Mouse (Mus musculus): Measurements from ENCODE around the gene Rmnd1.
A peak's percentile ranks its signal among the peaks of the same experiment; 100 is the strongest.

The Rmnd1 gene

DNA sequence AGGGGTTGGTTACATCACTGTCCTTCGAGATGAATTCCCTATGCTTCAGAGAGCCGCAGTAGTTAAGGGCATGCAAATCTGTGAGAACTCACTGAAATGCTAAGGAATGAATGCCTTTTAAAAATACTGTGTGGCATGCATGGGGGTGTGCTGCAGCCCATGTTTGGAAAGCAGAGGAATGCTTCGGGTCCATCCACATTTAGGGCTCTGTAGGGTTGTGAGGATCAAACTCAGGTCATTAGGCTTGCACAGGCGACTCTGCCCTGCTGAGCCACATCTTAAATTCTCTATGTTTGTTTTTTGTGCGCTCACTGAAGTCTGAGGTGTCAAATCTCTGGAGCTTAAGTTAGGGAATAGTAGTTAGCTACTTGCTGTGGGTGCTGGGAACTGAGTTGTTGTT is 41.1 kb downstream of the Rmnd1 start:
- no peak for DNase-seq (ENCODE audit: low spot score)

DNA sequence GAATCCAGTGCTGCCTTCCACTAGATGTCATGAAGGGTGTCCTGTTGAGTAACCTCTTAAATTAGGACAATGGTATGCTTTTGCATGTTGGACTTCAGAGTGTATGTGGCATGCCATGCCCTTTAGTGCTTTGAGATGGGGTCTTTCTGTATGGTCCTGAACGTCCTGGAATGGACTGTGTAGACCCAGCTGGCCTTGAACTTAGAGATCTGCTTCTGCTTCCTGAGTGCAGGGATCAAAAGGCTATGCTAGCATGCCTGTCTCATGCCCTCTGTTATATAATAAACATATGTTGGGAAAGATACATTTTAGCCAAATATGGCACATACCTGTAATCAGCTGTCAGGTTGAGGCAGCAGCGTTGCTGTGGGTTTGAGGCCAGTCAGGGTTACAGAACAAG is 41.6 kb downstream of the Rmnd1 start:
- DNase-seq (ENCODE audit: low spot score): no peak

DNA sequence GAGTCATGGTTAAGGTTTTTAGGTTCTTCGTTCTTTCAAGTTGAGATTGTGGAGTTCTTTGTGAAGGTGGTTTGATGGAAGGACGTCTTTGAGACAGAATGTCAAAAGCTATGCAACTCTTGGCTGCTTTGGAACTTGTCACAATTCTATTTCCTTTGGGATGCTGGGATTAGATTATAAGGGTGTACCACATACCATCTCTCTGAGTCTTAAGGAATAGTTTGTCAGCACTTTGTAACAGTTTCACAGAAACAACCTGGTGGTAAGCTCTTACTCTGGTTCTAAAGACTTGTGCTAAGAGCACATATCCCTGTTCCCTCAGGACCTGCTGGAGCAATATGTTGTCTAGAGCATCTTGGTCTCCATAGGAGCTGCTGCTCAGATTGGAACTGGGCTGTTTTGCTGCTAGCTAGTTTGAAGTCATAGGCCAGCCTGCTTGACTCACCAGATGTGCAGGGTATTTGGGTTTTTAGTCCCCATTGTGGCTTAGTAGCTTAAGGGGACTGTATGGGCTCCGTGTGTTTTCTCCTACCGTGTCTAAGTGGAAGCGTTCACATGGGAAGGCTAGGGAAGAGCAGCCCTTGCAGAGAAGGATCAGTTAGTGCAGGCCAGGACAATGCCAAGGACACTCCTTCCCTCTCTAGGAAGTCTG is 42.6 kb downstream of the Rmnd1 start:
- DNase-seq (ENCODE audit: low spot score): no peak

DNA sequence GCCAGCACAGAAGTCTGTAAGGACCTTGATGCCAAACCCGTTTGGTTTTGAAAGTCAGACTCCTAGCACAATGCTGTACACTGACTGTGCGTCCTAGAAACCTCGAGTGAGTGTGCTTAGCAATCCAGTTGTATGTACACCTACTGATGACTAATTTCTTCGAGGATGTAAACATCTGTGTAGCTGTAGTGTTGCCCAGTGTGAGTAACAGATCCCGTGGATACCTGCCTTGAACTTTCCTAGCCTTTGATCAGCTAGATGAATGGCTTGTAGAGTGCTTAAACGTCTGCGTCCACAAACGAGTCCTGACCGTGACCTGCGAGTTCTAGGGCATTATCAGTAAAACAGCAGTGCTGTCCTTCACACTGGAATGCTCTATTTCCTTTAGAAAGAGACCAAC is 43.2 kb downstream of the Rmnd1 start:
- DNase-seq (ENCODE audit: low spot score): no peak

DNA sequence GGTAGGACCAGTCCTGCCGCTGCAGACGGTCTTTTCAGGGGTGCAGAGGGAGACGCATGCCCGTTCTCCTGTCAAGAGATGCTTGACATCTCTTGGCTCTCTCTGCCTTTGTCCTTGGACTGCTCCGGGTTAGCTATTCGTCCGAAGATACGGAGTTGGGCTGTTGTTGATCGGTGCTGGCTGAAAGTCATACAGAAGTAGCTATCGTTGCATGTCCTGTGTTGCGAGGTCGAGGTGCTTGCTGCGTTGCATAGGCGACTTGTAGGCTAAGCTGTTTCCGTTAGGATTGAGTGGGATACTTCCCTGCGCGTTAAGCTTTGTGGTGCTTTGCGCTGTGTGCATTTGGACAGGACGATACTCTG is 43.8 kb downstream of the Rmnd1 start:
- no peak for DNase-seq (ENCODE audit: low spot score)

DNA sequence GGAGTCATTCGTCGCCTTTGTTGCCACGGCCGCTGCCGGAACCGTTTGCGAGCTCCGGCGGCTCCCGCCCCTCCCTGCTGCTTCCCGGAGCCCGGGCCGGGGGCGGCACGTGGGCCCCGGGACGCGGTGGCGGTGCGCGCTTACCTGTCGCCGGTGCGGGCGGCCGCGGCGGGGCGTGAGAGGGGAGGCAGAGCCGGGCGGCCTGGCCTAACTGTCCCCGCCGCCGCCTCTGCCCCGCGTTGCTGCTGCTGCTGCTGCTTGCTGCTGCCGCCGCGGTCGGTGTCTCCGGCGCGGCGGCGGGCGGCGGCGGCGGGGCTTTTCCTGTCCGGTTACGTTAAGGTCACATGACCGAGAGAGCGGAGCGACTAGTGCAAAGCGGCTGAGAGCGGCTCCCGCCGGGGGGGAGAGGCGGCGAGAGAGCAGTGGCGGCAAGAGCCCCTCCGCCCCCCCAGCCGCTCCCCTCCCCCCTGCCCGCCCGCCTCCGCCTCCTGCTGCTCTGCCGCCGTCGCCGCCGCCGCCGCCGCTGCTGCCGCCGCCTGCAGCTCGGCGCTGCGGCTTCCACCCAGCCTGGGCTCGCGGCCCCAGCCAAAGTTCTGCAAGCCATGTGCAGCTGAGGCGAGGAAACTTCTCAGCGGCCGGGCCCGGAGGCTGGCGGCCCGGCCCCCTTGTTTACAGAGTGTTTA is 44.3 kb downstream of the Rmnd1 start, which contains the start of gene Zbtb2:
TSS of gene Zbtb2 (minus strand) at position 408 of the 683 bp plus-strand sequence.
- no peak for DNase-seq (ENCODE audit: low spot score)

DNA sequence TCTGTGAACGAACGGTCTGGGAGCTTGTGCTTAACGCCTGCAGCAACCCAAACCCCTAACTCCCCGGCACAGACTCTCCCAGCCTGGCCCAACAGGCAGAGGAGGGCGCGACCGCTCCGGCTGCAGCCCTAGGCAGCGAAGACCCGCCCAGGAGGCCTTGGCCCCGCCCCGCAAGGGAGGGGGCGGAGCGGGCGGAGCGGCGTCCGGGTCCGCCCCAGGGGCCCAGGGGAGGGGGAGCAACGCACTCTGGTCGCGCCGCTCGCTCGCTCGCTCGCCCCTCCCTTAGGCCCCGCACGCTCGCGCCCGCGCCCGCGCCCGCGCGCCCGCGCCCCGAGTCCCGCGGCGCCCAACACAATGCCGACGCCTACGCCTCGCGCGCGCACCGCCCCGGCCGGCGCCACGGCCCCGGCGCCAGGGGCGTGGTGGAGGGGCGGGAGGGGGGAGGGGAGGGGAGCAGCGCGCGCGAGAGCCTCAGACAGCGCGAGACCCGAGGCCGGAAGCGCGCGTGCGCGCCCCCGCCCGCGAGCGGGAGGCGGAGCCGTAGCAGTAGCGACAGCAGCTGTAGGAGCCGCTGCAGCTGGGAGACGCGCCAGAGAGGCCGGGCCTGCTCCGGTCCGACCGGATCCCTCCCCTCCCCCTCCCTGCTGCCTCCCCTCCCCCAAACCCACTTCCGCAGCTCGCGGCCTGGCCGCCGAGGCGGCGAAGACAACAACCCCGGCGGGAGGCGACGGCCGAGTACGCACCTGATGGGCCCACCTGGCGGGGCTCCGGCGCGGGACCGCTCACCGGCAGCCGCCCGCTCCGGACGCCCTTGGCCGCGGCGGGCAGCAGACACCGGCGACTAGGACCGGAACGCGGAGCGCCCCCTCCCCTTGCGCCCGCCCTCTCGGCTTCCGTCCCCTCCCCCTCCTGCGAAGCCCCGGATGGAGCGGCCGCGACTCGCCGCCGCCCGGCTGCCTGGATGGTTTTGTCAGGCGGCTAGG is 45.3 kb downstream of the Rmnd1 start:
- DNase-seq (ENCODE audit: low spot score): peak; percentile 84

DNA sequence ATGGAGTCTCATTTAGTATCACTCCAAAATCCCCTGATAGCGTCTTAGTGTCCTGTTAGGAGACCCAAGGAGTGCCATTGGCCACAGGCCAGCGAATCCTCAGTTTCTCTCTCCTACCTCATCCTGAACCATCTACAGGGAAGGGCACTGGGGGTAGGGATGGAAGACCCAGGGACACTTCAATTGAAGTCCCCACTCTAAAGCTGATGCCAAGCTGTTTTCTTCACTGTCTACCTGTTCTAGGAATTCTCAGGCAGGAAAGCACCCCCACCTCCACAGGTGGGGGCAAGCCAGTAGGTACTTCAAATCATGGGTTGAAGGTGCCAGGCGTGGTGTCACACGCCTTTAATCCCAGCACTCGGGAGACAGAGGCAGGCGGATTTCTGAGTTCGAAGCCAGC is 47.9 kb downstream of the Rmnd1 start:
- no peak for DNase-seq (ENCODE audit: low spot score)

DNA sequence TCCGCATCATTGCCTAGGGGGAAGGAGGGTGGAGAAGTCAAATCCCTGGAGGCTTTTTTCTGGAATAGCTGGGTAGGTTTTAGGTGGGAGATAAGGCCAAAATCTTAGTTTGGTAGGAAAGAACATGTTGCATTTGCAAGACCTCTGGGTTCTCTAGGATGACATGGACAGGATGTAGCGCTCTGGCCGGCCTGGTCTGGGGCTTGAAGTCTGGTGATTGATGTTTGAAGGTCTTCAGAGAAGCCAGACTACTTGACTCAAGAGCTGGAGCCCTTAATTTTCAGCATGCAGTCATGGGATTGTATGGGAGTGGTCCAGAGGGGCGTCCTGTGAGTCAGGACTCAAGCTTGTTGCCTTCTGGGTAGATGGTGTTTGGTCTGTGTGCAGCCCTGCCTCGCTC is 51.4 kb downstream of the Rmnd1 start:
- no peak for DNase-seq (ENCODE audit: low spot score)

DNA sequence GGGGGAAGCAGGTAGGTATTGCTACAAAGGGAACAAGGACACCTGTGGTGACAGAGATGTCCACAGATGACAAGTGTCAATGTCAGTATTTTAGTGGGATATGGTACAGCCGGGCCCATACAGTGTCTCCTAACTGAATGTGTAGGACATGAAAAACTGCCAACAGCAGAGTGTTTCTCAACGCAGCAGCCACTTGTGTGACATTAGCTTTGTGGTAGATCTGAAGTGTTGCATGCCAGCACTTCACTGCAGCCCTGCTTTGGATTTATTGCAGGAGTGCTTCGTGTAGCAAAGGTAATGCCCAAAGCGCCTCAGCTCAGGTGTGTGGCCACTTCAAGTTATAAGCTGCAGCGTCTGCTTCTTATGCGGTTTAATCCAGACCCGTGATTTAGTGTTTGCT is 55.3 kb downstream of the Rmnd1 start:
- DNase-seq (ENCODE audit: low spot score): no peak

DNA sequence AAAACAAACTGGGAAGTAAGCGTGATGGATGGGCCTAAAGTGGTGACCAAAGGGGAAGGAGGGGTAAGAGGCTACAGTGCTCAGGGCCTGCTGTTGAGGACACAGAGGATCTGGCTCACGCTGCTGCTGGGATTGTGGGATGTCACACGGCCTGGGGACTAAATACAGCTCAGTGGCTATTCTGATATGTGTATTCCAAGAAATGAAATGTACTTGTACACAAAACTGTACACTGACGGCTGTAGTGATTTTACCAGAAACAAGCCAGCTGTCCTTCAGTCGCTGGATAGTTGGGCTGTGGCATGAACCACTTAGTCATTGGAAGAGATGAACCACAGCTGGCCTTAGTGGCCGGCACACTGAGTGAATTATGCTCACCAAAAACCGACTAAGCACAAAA is 55.7 kb downstream of the Rmnd1 start:
- DNase-seq (ENCODE audit: low spot score): no peak

DNA sequence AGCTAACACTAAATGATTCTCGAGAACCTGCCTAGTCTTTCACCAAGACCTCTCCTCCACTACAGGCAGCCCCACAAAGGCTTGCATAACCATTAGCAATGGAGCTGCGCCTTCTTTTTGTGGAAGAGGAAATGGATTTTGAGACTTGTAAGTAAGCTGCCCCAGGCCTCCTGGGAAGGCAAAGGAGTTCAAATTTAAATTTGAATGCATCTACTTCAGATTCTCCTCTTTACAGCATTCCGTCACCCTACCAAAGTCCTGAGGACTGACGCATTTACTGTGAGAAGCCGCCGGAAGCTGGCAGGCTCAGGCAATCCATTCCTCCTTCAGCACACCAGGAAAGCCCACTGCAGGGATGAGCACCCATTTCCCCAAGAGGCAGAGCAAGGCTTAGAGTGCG is 56.9 kb downstream of the Rmnd1 start:
- DNase-seq (ENCODE audit: low spot score): no peak

DNA sequence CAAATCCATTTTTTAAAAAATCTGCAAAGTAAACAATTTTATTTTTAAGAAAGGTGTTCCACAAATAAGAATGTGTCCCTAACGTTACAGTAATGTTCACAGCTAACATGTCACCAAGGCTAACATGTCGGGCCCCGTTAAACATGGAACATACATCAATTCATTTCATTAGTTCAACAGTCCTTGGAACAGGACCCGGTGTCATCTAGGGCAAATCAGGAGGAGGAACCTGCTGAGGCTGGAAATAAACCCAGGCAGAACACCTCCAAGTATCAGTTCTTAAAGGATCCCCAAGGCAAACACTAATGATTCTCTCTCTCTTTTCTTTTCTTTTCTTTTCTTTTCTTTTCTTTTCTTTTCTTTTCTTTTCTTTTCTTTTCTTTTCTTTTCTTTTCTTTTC is 57.5 kb downstream of the Rmnd1 start:
- no peak for DNase-seq (ENCODE audit: low spot score)

DNA sequence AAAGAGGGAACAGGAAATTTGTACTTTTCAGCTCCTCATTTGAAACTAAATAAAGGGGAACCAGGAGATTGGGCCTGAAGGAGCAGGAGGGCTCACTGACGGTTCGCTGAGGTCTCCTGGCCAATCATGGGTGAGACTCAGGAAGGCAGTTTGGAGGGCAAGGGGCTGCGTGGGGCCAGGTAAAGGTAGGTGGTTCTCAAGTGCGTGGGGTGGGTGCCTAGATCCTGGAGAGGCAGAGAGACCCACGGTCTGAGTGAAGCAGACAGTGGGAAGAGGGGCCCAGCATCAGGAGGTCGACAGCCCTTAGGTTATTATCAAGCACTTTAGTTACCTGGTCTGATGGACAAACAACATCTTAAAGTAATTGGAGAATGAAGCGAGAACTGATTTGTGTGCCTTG is 57.9 kb downstream of the Rmnd1 start:
- DNase-seq (ENCODE audit: low spot score): no peak

DNA sequence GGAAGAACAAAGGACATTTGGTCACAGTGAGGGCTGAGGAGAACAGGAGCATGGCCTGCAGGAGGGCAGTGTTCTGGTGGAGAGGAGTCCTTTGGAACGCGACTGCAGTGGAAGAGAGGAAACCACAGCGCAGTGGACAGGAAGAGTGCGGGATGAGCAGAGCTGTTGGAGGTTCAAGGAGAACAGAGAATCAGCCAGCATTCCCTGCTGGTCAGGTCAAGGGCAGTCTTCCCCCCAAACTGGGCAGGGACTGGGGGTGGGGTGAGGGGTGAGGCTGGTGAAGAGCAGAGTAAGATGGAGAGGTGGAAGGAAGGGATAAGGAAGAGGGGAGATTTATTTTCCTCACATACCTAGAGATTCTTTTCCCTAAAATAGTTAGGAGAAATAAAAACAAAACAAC is 58.6 kb downstream of the Rmnd1 start:
- DNase-seq (ENCODE audit: low spot score): no peak

DNA sequence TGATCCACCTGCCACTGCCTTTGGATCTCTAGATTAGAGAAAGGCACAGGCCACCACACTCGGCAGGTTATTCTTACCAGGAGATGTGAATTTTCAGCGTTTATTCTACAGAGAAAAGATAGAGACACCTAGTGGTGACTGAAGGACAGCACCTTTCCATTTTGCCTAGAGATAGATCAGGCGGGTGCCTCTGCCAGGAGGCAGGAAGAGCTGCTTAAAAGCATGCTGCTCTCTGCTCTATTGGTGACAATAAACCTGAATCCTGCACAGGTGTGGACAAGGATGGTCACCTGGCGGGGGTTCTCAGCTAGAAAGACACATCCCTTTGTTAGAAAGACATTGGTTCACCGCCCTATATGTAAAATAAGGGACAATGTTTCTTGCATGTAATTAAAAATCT is 60.2 kb downstream of the Rmnd1 start:
- no peak for DNase-seq (ENCODE audit: low spot score)

DNA sequence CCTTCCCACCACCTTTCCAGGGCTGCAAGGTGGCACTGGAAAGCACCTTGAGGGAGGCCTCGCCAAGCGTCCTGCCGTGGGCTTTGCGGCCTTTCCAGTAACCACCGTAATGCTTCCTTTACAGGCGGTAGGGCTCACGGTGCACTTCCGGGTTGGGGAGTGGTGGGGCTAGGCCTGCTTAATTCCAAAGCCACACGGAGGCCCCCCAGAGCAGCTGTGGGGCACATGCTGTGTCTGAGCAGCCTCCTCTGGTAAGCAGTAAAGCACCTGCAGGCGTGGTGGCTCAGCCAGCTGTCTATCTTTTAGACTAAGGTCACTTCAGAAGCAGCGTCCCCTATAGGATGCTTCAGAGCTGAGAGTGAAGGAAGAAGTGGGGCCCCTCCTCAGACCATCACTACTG is 62.1 kb downstream of the Rmnd1 start:
- DNase-seq (ENCODE audit: low spot score): no peak

DNA sequence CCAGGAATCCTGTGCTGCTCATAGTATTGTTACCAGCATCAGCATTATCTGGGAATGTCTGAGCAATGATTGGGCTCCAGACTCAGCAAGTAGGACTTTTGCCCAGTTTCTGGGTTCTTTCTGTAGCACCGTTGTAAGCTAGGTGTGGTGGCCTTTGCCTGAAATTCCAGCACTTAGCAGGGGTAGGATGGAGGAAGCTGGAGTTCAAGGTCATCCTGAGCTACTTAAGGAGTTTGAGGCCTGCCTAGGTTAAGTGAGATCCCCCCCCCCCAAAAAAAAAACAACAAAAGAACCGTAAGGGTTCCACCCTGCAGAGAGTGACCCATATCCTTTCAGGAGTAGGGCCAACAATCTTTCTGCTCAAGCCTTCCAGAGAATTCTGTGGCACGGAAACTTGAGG is 67.6 kb downstream of the Rmnd1 start:
- no peak for DNase-seq (ENCODE audit: low spot score)

DNA sequence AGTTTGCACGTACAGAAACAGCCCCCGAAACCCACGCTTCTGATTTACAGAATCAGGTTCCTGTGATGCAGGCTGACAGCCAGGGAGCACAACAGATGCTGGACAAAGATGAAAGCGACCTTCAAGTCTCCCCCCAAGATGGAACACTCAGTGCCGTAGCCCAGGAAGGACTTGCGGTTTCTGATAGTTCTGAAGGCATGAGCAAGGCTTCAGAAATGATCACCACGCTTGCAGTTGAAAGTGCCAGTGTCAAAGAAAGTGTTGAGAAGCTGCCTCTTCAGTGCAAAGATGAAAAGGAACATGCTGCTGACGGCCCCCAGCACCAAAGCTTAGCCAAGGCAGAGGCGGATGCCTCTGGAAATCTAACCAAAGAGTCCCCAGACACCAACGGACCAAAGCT is 74.8 kb downstream of the Rmnd1 start:
- DNase-seq (ENCODE audit: low spot score): no peak

DNA sequence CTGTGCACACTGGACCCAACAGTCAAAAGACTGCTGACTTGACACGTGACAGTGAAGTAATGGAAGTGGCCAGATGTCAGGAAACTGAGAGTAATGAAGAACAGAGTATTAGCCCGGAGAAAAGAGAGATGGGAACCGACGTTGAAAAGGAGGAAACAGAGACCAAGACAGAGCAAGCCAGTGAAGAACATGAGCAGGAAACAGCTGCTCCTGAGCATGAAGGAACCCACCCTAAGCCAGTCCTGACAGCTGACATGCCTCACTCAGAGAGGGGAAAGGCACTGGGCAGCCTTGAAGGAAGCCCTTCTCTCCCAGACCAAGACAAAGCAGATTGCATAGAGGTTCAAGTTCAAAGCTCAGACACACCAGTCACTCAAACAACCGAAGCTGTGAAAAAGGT is 75.5 kb downstream of the Rmnd1 start:
- DNase-seq (ENCODE audit: low spot score): no peak

DNA sequence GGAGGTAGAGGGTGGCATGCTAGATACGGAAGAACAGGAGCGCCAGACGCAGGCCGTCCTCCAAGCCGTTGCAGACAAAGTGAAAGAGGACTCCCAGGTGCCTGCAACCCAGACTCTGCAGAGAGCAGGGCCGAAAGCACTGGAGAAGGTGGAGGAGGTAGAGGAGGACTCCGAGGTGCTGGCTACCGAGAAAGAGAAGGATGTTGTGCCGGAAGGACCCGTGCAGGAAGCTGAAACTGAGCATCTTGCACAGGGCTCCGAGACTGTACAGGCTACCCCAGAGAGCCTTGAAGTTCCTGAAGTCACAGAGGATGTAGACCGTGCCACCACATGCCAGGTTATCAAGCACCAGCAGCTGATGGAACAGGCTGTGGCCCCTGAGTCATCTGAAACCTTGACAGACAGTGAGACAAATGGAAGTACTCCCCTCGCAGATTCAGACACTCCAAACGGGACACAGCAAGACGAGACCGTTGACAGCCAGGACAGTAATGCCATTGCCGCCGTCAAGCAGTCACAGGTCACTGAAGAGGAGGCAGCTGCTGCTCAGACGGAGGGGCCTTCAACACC is 76.2 kb downstream of the Rmnd1 start:
- no peak for DNase-seq (ENCODE audit: low spot score)

DNA sequence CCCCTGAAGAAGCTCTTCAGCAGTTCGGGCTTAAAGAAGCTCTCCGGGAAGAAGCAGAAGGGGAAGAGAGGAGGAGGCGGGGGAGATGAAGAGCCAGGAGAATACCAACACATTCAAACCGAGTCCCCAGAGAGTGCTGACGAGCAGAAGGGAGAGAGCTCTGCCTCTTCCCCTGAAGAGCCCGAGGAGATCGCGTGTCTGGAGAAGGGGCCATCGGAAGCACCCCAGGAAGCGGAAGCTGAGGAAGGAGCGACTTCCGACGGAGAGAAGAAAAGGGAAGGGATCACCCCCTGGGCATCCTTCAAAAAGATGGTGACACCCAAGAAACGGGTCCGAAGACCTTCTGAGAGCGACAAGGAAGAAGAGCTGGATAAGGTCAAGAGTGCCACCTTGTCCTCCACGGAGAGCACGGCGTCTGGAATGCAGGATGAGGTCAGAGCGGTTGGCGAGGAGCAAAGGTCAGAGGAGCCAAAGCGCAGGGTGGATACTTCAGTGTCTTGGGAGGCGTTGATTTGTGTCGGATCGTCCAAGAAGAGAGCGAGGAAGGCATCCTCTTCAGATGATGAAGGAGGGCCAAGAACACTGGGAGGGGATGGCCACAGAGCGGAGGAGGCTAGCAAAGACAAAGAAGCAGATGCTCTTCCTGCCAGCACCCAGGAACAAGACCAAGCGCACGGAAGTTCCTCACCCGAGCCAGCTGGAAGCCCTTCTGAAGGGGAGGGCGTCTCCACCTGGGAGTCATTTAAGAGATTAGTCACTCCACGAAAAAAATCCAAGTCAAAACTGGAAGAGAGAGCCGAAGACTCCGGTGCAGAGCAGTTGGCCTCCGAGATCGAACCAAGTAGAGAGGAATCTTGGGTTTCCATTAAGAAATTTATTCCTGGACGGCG is 77.6 kb downstream of the Rmnd1 start:
- no peak for DNase-seq (ENCODE audit: low spot score)

All from urinary bladder, postnatal 10 days (tissue).